Mouse (Mus musculus): ENCODE measurements around the gene Slc47a2.
A peak's percentile ranks its signal among the peaks of the same experiment; 100 is the strongest.

The Slc47a2 gene

DNA sequence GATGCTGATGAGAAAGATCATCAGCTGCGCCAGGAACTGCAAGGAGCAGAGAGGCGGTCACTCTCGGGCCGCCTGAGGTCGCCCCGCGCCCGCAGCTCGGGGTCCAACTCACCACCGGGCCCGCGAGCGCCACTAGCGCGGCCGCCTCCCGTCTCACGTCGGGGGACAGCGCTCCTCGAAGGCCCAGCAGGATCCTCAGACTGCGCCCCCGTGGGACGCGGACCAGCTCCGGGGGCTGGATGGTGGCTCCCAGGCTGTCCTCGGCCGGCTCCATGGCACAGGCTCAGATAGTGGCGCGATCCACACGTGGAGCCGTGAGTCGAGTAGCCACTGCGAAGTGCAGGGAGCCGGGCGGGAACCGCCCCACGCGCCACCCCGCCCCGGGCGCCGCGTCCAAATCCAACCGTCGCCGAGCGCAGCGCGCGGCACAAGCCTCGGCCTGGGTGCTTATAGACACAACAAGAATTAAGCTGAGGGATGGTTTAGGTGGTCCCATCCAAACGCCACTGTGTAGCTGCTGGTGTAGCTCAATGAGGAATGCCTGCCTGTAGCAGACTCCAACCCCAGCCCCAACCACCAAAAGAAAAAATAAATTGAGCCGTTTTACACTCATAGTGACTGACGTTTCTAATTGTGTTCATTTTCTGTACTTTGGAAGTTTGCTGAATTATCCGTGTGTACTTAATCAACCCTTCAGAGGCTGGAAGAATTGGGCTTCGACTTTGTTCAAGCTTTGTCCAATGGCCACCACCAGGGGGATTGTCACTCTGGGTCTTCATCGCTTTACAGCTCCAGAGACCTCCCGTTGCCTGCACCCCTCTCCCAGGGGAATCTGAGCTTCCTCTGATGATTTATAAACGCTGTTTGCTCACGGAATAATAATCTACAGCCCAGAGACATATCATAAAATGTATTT is at the start of gene Slc47a2:
TSS of gene Slc47a2 (minus strand) at position 356 of the 916 bp plus-strand sequence.
- DNase-seq (ENCODE audit: low read depth, low spot score) = peak; percentile 5

DNA sequence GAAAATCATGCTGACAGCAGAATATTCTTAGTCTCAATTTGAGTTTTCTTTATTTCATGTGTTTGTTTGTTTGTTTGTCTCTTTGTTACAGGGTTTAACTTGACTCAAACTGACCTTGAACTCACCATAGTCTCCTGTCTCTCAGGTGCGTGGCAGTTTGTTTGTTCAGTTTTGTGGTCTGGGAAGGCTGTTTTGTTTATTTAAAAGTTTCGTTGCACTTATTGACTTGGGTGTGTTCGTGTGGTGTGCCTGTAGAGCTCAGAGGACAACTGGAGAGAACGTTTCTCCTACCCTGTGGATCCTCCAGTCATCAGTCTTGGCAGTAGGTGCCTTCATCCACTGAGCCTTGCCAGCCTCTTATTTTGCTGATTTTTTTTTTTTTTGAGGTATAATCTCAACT is 46.3 kb upstream of the Slc47a2 start:
- no peak for DNase-seq (ENCODE audit: low read depth, low spot score)

DNA sequence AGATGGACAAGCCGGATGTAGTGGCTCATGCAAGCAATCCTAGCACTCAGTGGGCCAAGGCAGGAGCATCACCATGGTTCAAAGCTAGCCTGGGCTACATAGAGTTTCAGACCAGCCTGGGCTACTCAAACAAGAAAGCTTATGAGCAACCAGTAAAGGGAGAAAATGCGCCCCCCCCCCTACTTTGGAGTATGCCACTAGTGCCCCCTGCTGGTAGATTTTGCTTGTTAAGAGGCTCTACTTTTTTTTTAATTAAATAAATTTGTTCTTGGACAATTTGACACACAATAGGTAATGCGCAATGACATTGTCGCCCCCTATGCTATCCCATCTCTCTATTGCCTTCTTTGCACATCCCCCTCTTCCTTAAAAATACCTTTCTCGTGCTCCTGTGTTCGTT is 45.4 kb upstream of the Slc47a2 start:
- DNase-seq (ENCODE audit: low read depth, low spot score) = peak; percentile 62

DNA sequence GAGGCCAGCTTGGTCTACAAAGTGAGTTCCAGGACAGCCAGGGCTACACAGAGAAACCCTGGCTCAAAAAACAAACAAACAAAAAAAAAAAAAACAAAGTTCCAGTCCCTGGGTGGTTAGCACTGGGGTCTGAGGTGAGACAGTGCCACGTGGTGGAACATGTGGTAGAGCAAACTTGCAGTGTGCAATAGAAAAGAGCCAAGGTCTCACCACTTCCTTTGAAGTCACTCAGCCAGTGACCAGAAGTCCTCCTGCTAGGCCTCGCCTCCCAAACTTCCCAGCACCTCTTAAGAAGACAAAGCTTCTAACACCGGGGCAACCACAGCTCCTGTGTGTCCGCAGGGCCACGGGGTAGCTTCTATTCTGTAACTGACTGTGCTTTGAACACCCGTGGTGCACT is 44.6 kb upstream of the Slc47a2 start:
- no peak for DNase-seq (ENCODE audit: low read depth, low spot score)

DNA sequence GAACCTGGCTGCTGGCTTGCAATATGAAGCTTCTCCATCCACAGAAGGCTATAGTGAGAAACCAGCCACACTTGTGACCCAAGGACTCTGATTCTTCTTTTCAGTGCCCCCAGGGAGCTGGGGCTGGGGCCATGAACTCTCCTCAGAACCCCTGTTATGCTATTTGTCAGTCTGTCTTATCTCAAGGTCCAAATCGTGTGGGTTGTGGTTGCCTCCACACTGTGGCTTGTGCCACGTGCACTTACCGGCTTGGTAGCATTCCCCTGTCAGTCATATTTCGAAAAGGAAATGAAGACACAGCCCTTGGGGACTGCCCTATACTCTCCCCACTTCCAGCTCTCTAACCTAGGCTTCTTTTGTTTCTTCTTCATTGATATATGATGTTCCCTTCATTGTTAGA is 43.1 kb upstream of the Slc47a2 start:
- no peak for DNase-seq (ENCODE audit: low read depth, low spot score)

DNA sequence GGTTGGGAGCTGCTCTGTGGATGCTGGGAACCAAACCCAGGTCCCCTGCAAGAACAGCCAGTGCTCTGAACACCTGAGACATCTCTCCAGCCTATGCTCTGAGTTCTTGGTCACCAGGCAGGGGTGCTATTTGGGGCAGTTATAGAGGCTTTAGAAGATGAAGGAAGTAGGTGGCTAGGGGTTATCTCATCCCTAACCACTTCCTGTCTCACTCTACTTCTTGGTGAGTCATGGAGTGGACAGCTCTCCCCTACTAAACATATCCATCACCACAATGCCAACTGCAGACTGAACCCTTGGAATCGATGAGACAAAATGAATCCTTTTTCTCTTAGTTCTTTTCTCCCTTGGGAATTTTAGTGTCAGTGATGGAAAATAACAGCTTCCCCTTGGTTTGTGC is 38.6 kb upstream of the Slc47a2 start:
- no peak for DNase-seq (ENCODE audit: low read depth, low spot score)

DNA sequence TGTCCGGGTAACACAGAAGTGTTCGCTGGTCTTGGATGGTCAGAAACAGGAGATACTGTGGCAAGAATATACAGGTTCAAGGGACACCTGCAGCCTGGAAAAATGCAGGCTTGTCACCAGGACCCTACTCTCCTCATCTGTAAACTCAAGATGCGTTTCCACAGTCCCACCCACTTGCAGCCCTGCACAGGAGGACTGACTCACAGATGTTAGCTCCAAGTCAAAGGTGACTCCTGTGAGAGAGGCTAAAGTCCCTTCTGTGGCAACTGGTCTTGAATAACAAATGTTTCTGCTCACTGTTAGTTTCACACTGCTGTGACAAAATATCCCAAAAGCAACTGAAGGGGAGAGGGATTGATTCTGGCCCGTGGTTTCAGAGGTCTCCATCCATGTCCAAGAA is 36.0 kb upstream of the Slc47a2 start:
- no peak for DNase-seq (ENCODE audit: low read depth, low spot score)

DNA sequence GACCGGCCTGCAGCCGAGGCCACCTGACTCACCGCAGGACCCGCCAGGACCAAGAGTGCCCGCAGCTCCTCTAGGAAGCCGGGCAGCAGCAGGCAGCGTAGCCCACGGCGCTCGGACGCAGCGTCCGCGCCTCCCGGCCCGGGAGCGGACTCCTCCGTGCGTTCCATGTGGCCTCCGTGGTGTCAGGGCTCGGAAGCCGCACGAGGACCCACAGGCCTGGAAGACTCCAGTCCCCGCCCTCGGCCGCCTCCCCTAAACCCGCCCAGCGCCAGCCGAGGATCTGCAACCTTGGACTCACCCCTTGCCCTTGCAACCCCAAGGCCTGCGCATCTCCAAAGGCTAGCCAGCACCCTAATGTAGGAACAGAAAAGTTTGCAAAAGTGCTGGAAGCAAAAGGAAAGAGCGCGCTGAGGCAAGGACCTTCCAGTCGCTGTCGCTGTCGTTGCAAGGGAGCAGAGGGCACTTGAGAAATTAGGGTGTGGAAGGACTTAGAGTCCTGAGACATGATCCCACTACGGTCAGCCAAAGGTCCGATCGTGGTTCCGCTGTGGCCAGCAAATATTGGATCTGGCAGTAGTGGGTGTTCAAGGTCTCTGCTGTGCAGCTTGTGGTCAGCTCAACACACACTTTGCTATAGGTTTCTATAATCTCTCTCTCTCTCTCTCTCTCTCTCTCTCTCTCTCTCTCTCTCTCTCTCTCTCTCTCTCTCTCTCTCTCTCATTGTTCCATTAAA is 35.4 kb upstream of the Slc47a2 start, which contains the start of gene Slc47a1:
TSS of gene Slc47a1 (minus strand) at position 465 of the 733 bp plus-strand sequence.
- DNase-seq (ENCODE audit: low read depth, low spot score) = no peak

DNA sequence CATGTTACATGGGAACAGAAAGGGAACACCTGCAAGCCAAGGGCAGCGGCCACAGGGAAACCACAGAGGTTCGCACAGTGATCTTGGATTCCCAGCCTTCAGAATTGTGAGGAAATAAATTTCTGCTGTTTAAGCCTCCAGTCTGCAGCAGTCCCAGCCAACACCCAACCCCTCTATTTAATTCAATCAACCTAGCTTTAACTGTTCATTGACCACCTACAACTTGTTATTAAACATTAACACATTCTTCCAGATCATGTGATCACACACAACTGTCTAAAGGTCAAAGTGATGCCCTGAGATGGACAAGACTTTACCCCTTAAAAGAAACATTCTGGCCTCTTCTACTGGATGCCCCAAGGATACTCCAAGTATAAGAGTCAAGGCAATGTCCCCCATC is 26.0 kb upstream of the Slc47a2 start:
- no peak for DNase-seq (ENCODE audit: low read depth, low spot score)

DNA sequence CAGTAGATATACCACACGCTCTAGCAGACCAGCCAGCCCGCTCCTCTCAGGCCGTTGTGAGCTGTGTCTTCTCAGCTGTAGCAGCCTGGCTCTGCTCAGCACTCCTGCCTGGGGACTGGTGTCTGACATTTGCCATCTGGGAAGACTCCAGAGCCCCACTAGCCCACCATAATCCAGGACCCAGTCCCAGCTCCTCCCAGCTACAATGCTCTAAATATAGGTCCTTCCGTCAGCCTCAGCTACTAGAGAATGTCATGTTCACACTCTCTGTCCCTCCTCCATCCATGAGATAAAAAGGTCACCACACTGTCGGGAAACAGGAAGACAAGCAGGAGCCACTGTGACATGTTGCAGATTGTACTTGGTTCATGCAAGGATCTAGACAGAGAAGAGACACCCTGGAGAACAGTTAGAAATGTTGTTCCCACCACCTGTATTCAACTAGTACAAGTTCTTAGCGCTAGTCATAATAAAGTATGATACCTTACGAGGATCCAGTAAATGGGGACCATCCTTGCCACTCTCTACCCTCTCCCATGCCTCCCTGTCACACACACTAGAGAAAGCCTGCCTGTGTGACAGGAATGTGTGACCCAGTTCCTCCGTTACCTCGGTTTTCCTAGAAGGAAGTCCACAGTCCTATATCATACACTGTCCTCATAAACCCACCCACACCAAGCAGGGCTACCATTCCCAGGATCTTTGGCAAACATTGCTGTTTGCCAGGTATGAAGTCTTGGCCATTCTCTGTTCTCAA is 24.0 kb upstream of the Slc47a2 start:
- DNase-seq (ENCODE audit: low read depth, low spot score) = no peak

DNA sequence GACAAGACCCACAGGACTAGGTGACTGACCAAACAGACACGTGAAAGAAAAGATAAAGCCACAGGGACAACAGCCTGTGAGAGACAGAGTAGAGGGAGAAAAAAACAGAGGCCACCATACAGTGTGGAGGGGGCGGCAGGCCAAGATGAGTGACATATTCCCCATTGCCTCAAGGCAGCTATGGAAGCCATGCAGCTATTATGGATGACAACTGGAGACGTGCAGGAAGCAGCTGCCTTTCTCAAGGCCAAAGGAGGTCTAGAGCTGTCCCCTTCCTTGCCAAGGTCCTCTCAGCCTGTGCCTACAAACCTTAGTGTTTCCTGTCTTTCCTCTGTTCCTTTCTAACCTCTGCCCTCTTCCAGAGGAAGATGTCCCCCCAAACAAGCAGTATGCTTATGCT is 23.3 kb upstream of the Slc47a2 start:
- no peak for DNase-seq (ENCODE audit: low read depth, low spot score)

DNA sequence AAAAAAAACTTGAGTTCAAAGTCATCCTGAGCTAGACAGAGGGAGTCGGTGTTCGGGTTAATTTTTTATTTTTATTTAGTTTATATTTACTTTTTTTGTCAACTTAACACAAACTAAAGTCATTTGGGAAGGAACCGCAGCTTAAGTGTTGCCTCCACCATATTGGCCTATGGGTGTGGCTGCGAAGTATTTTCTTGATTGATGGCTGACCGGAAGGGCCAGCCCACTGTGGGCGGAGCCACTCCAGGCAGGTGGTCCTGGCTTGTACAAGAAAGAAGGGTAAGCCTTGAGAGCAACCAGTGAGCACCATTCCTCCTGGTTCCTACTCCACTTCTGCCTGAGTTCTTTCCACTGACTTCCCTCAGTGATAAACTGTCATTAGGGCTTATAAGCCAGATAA is 21.4 kb upstream of the Slc47a2 start:
- DNase-seq (ENCODE audit: low read depth, low spot score) = no peak

DNA sequence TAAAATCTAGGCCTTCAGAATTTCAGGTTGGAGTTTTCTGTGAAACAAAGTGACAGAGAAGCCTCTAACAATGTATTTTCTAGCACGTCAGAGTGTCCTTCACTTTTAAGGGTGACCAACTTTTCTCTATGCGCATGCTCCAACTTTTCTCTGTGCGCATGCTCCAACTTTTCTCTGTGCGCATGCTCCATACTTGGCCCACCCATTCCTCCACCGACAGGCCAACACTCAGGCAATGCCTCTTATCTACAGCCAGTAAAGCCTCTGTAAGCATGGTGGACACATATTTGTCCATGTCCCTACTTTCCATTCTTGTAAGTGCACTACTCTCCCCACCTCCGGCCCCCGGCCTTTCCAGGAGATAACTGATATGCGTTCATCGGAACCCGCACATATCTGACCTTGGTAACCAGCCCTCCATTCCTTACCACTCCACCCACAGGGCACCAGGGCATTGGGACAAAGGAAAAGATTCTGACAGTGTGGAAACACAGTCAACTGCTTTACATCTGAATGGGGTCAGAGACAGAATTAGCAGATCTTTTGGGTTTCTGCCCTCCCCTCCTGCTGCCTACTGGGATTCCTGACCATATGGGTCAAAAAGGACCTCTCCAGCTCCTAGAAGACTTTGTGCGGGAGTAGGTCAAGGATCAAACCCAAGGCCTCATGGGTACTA is 19.0 kb upstream of the Slc47a2 start:
- no peak for DNase-seq (ENCODE audit: low read depth, low spot score)

DNA sequence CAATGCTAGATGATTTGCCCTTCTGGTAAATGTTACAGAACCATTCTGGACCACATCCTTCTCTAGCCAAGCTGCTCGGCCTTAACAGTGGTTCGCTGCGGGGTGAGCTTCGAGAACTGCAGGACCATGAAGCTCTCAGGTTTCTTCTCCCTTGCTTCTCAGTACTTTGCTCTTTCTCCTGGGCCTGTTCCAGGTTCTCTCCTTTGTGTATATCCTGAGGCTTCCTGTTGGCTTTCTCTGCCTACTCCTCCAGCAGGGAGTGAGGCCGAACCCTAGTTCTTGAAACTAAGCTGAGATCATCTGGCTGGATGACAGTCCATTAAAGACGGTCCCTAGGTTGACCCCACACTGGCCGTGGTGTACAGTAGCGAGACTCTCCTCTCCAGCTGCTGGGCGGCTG is 13.9 kb upstream of the Slc47a2 start:
- no peak for DNase-seq (ENCODE audit: low read depth, low spot score)

DNA sequence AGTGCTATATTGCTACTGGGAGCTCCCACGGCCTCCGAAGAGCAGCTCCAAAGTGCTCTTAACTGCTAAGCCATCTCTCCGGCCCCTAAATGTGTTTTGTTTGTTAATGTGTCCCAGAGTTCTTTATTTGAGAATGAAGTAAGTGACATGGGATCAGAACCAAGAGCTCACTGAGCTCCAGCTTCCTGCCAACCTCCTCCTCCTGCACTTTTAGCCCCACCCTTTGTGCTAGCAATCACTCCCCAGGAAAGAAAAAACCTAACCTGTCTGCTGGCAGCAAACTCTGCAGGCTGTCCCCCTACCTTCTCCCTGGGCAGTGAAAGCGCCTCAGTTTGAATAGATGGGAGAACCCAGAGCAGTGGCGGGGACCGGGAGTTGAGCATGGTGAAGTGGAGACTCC is 13.5 kb upstream of the Slc47a2 start:
- DNase-seq (ENCODE audit: low read depth, low spot score) = no peak

DNA sequence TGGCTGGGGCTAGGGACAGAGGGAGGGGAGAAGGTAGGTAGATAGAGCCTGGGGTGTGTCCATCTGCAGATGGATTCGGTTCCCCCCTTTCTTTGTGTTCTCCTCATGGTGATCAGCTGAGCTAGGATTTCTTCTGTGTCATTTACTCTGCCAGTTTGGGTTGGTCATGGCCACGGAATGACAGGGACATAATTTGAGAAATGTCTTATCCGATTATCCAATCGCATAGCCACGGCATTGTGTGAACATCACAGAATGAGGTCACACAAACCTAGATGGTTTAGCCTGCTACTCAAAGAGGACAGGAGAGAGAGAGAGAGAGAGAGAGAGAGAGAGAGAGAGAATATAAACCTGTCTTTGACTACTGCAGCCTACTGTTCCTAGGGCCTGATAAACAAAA is 12.7 kb upstream of the Slc47a2 start:
- no peak for DNase-seq (ENCODE audit: low read depth, low spot score)

DNA sequence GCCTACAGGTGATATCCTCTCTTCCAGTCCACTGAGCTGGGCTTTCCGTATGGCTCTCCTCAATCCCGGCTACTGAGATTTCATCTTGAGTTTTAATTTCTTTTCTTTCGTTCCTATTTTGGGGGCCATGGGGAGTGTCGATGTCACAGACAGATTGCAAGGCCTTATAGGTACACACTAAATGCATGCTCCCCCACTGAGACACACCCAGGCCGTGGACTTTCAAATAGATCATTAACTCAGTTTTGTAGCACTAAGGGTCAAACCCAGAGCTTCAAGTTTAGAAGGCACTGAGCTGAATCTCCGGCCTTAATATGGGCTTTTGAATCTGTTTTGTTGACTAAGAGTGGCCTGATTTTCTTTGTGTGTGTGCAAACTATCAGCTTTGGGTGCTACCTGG is 11.7 kb upstream of the Slc47a2 start:
- DNase-seq (ENCODE audit: low read depth, low spot score) = no peak

DNA sequence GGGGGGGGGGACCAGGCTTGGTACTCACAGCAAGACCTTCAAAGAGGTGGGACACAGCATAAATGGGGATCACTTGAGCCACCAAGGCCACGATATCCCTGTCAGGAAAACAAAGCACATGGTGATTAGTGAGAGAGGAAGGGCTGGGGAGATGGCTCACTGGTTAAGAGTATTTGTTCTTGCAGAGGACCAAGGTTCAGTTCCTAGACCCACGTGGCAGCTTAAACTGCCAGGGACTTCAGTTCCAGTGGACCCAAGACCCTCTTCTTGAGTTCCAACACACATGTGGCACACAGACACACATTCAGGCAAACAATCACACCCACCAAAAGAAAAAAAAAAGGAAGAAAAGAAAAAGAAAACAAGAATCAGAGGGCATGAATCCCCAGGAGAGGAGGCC is 10.4 kb upstream of the Slc47a2 start:
- no peak for DNase-seq (ENCODE audit: low read depth, low spot score)

DNA sequence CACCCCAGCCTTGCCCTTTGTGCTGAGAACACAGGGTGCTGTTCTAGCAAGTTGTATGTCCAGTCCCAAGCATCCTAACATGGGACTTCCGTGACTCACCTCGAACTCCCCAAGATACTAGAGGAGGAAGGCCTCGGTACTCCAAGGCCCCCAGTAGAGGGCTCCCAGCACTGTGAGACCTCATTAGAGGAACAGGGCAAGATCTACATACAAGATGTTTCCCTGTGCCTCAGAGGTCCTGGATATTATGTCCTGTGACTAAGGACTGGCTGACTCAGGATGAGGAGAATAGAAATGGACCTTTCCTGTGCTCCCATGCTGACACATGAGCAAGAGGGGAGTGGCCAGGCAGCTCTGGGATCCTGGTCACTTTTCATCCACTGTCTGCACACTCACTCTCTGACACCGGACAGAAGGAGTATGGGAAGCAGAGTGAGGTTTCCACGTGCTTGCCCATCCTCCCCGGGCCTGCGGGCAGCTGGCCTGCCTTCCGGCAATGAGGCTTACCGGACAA is 9.5 kb upstream of the Slc47a2 start:
- peak; percentile 11 for DNase-seq (ENCODE audit: low read depth, low spot score)

DNA sequence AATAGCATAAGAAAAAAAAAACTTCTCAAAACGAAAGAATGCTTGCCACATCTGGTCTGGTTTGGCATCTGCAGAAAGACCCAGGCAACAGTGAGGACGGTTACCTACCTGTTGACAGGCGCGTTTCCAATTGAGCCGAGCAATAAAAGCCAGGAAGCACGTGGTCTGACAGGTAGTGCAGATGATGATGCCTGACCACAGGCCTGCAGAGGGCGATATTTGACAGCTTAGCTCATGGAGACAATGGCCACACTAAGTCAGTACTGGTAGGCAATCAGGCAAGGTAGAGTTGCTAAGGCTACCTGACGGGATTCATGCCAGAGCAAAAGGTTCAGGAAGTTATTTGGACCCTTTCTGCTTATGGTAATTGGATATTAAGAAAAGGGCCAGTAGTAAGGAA is 6.7 kb upstream of the Slc47a2 start:
- peak; percentile 85 for DNase-seq (ENCODE audit: low read depth, low spot score)

DNA sequence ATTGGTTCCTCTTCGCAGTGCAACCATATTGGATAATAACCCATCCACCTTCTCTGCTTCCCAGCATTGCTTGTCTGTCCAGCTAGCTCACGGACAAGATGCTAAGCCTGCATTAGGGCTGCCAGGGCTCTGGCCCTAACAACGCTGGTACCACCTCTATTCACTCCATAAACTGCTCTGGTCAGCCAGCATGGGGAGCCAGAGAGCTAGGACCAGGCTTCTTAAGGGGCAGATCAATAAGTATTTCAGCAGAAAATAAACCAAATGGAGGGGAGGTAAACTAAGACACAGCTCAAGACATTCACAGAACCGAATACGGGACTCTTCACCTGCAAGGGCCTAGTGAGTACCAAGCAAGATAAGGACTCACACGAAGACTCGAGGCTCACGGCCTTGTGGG is 3.5 kb upstream of the Slc47a2 start:
- DNase-seq (ENCODE audit: low read depth, low spot score) = peak; percentile 18
